Mouse (Mus musculus) neural tube, embryonic 14.5 days (tissue): ENCODE results near the gene C3ar1. TPM values are rescaled to one million over a fixed set of nuclear protein-coding genes. Genes with fewer than 3 reads are reported as not detected.

ENCODE experiments used
- ATAC-seq: fragments of 200-750 bp; cut with Nextera tagmentation; 2 replicates; pipeline ENCODE4 v1.8.0; 2017; ENCODE audit warnings: low read depth, mild to moderate bottlenecking, moderate TSS enrichment, moderate library complexity
- H3K27ac ChIP-seq: fragments of 300-500 bp; sonication (generic); 2 replicates; pipeline ENCODE4 v1.5.1; 2014; ENCODE audit warnings: low read depth, mild to moderate bottlenecking, control low read depth, low read length, moderate library complexity, mixed read lengths
- H3K27me3 ChIP-seq: fragments of 300-500 bp; sonication (generic); 2 replicates; pipeline ENCODE4 v1.6.1; 2014; ENCODE audit warnings: low read length; ENCODE audit not compliant: control insufficient read depth, insufficient read depth
- H3K36me3 ChIP-seq: fragments of 300-500 bp; sonication (generic); 2 replicates; pipeline ENCODE4 v1.6.1; 2014; ENCODE audit warnings: low read length, mixed read lengths; ENCODE audit not compliant: control insufficient read depth, insufficient read depth
- H3K4me1 ChIP-seq: fragments of 300-500 bp; sonication (generic); 2 replicates; pipeline ENCODE4 v1.6.1; 2014; ENCODE audit warnings: low read length; ENCODE audit not compliant: control insufficient read depth, insufficient read depth
- H3K4me2 ChIP-seq: fragments of 300-500 bp; sonication (generic); 2 replicates; pipeline ENCODE4 v1.6.1; 2014; ENCODE audit warnings: mild to moderate bottlenecking, low read depth, low read length, control low read depth
- H3K4me3 ChIP-seq: fragments of 300-500 bp; sonication (generic); 2 replicates; pipeline ENCODE4 v1.5.1; 2014; ENCODE audit warnings: low read depth, low read length, control low read depth, mixed read lengths
- H3K9ac ChIP-seq: fragments of 300-500 bp; sonication (generic); replicated peaks from 2 replicates; pipeline ENCODE4 v1.6.1; 2014; ENCODE audit warnings: low read depth, mild to moderate bottlenecking, control low read depth, low read length, mixed read lengths
- H3K9me3 ChIP-seq: fragments of 300-500 bp; sonication (generic); 2 replicates; pipeline ENCODE4 v1.6.1; 2016; ENCODE audit warnings: low read length; ENCODE audit not compliant: control insufficient read depth
- WGBS: fragments of 180-500 bp; shearing (Covaris S2); extraction: QIAGEN DNeasy Blood & Tissue Kit; methylation state at CpG from one replicate; pipeline ENCODE4 v1.1.7; 2014; 5-methylcytosine and 5-hydroxymethylcytosine counted together
- microRNA-seq: library from miRNA; unstranded; fragments of <30 nt; microRNA quantifications from one replicate; pipeline ENCODE4, GENCODE M21; 2016
- polyA plus RNA-seq: library from polyadenylated mRNA; unstranded; fragments of >200 nt; fragmentation: Nextera tagmentation; extraction: Ambion mirVana; gene quantifications from 2 replicates; pipeline ENCODE4 v1.2.1, GENCODE M21; 2014

C3ar1 gene
- polyA plus RNA-seq, 1 experiment from 2014 or later, result 0.72 TPM

GRCm38 (mm10) chr6:122810022-122810614, 45.8 kb downstream of the C3ar1 start:
- H3K9ac ChIP-seq, result peak overlapping the region; percentile 12; the same call in 1 of the 2 replicates
- H3K4me3 ChIP-seq, result peak overlapping the region; percentile 50
- WGBS, result 2% methylated on average over 11 of the region's 11 CpGs

GRCm38 (mm10) chr6:122804418-122804817, 51.5 kb downstream of the C3ar1 start:
- H3K27ac ChIP-seq, result no peak overlapping the region
- no peaks in the 10 kb centered on the region for H3K36me3 ChIP-seq
- no peak for ATAC-seq
- no peak overlapping the region for H3K9ac ChIP-seq
- WGBS, result 31% methylated on average over 5 of the region's 5 CpGs
- H3K4me2 ChIP-seq, result no peak overlapping the region
- no peaks in the 10 kb centered on the region for H3K4me1 ChIP-seq
- H3K27me3 ChIP-seq, result no peaks in the 10 kb centered on the region
- H3K4me3 ChIP-seq, result no peak overlapping the region
- no peaks in the 10 kb centered on the region for H3K9me3 ChIP-seq

More at GRCm38 (mm10) chr6:122810022-122810614, 45.8 kb downstream of the C3ar1 start:
- H3K36me3 ChIP-seq, result no peaks in the 10 kb centered on the region
- no peak for ATAC-seq
- H3K9me3 ChIP-seq, result no peaks in the 10 kb centered on the region
- H3K4me1 ChIP-seq, result peaks cover 8% of the 10 kb centered on the region
- no peaks in the 10 kb centered on the region for H3K27me3 ChIP-seq
- H3K27ac ChIP-seq, result peak overlapping the region; percentile 95
- H3K4me2 ChIP-seq, result peak overlapping the region; percentile 66

- H3K36me3 ChIP-seq, result no peaks in the 10 kb centered on the region
- no peaks in the 10 kb centered on the region for H3K9me3 ChIP-seq
- peak; percentile 80 for ATAC-seq
- H3K27me3 ChIP-seq, result no peaks in the 10 kb centered on the region
- no peaks in the 10 kb centered on the region for H3K4me1 ChIP-seq
- H3K27ac ChIP-seq, result peak overlapping the region; percentile 39; the same call in 1 of the 2 replicates
- peak overlapping the region; percentile 74 for H3K9ac ChIP-seq
- H3K4me3 ChIP-seq, result peak overlapping the region; percentile 59
- H3K4me2 ChIP-seq, result peak overlapping the region; percentile 97
- WGBS, result 3% methylated on average over 34 of the region's 34 CpGs
Observed at GRCm38 (mm10) chr6:122801801-122802514, 54.0 kb downstream of the C3ar1 start.

- peak; percentile 81 for ATAC-seq
Observed at GRCm38 (mm10) chr6:122801301-122801800, 54.6 kb downstream of the C3ar1 start, which contains the start of gene Slc2a3. Gene Slc2a3, minus strand, starts transcription at chr6:122801640.

DNA sequence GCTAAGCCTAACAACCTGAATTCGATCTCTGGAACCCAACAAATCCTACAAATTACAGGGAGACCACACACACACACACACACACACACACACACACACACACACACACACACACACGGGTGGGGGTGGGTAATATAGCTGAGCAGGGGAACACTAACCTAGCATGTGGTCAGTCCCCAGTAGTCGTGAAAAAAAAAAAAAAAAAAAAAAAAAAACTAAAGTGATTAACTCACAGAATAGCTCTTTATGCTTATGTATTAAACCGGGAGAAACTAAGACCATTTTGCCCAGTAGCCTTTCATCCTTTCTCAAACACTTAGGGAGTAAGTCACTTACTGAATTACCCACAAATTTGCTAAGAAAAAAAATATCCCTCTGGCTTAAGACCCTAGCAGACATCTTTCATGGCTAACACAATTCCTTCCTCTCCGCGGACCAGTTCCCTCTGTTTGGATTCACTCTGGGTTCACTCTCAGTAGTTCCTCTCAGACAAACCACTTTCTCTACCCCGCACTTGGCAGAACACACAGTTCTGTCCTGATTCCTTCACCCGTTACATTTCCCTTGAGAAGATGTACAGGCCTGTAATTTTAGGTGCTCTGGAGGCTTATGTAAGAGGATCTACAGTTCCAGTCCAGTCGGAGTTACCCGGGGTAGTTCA, 55.2 kb downstream of the C3ar1 start:
- peak overlapping the region; percentile 59 for H3K4me3 ChIP-seq
- H3K27me3 ChIP-seq, result no peaks in the 10 kb centered on the region
- no peaks in the 10 kb centered on the region for H3K4me1 ChIP-seq
- no peak; the same call in 1 of the 2 replicates for ATAC-seq
- H3K27ac ChIP-seq, result no peak overlapping the region
- H3K4me2 ChIP-seq, result peak overlapping the region; percentile 97
- H3K9ac ChIP-seq, result peak overlapping the region; percentile 74; the same call in 1 of the 2 replicates
- no peaks in the 10 kb centered on the region for H3K36me3 ChIP-seq
- no peaks in the 10 kb centered on the region for H3K9me3 ChIP-seq
- 46% methylated on average over 10 of the region's 10 CpGs for WGBS

More at GRCm38 (mm10) chr6:122801301-122801800, 54.6 kb downstream of the C3ar1 start, which contains the start of gene Slc2a3:
- H3K4me1 ChIP-seq, result no peaks in the 10 kb centered on the region
- under 1% methylated on average over 46 of the region's 46 CpGs for WGBS
- no peaks in the 10 kb centered on the region for H3K9me3 ChIP-seq
- no peaks in the 10 kb centered on the region for H3K36me3 ChIP-seq
- peak within 1 kb of the TSS; percentile 97 for H3K4me2 ChIP-seq
- H3K27ac ChIP-seq, result peak within 1 kb of the TSS; percentile 39; the same call in 1 of the 2 replicates
- H3K4me3 ChIP-seq, result peak within 1 kb of the TSS; percentile 59
- no peaks in the 10 kb centered on the region for H3K27me3 ChIP-seq
- peak within 1 kb of the TSS; percentile 74 for H3K9ac ChIP-seq

Small RNA genes lying within 50 kb of the gene (microRNA-seq; reads per million reads assigned to microRNA genes)
- gene Mir7231, result not detected

Other genes with a start within 250 kb of the C3ar1 start
- gene Gdf3, start 246.1 kb downstream of the C3ar1 start, polyA plus RNA-seq, result not detected in 2 replicates
- gene Dppa3, start 229.8 kb downstream of the C3ar1 start, polyA plus RNA-seq, result not detected in 2 replicates
- 0.29 and 0.30 TPM in 2 replicates for gene Nanog, start 148.7 kb downstream of the C3ar1 start, polyA plus RNA-seq
- 44.3 and 45.4 TPM in 2 replicates for gene Slc2a3, start 54.5 kb downstream of the C3ar1 start, polyA plus RNA-seq
- gene Foxj2, start 36.2 kb downstream of the C3ar1 start, polyA plus RNA-seq, result 8.8 and 9.8 TPM in 2 replicates
- gene Necap1, start 18.3 kb upstream of the C3ar1 start, polyA plus RNA-seq, result 172 and 177 TPM in 2 replicates
- 0.13 and 1.5 TPM in 2 replicates for gene Clec4a1, start 65.7 kb upstream of the C3ar1 start, polyA plus RNA-seq
- 0.99 TPM in 1 of 2 replicates, not detected in the other for gene Clec4a3, start 96.4 kb upstream of the C3ar1 start, polyA plus RNA-seq
- not detected in 2 replicates for gene Clec4a4, start 134.2 kb upstream of the C3ar1 start, polyA plus RNA-seq
- not detected in 2 replicates for gene Clec4b1, start 193.8 kb upstream of the C3ar1 start, polyA plus RNA-seq